Mouse (Mus musculus) MEL (cell line): ENCODE results near the gene Rnf121.

Source experiments
- CHD2 ChIP-seq: IDR thresholded peaks from 2 replicates; pipeline ENCODE4 v1.6.1; 2011; ENCODE audit warnings: low read length, improper control_type of control experiment
- CTCF ChIP-seq, 3 experiments: IDR thresholded peaks in 2 of 3; conservative IDR thresholded peaks in 1 of 3; 2 replicates each; pipeline ENCODE4 v1.5.1; 2011 to 2012; ENCODE audit warnings: low read length in 3 of 3, low read depth in 2 of 3, mild to moderate bottlenecking in 2 of 3, improper control_type of control experiment in 1 of 3, inconsistent platforms in 1 of 3, mixed read lengths in 1 of 3, moderate library complexity in 1 of 3; ENCODE audit not compliant: control insufficient read depth in 1 of 3, insufficient read depth in 1 of 3, poor library complexity in 1 of 3, severe bottlenecking in 1 of 3
- ELF1 ChIP-seq: IDR thresholded peaks from 2 replicates; pipeline ENCODE4 v1.6.1; 2014; ENCODE audit warnings: low read depth, mild to moderate bottlenecking, inconsistent platforms, low read length, improper control_type of control experiment, moderate library complexity
- MYB ChIP-seq: IDR thresholded peaks from 2 replicates; pipeline ENCODE4 v1.6.1; 2011; ENCODE audit warnings: mild to moderate bottlenecking, low read depth, low read length, improper control_type of control experiment
- TBP ChIP-seq: IDR thresholded peaks from 2 replicates; pipeline ENCODE4 v1.8.0; 2011; ENCODE audit warnings: low read depth, low read length, improper control_type of control experiment

GRCm38 (mm10) chr7:101982735-101983134 lies 82.5 kb downstream of the Rnf121 start:
- TF ChIP-seq MYB (no peak), TBP (no peak), CHD2 (no peak), CTCF (IDR thresholded peaks at IDR 0.05 in 2 of 3, conservative IDR thresholded peaks at IDR 0.05 in 1 of 3; ENCODE audit: control insufficient read depth in 1 of 3, insufficient read depth in 1 of 3, low read depth in 2 of 3, low read length in 3 of 3, poor library complexity in 1 of 3, severe bottlenecking in 1 of 3) (no peak), ELF1 (no peak)
